Mouse (Mus musculus) heart, adult 2 months (tissue): ENCODE data around the gene Sap18.

Source experiments
- CTCF ChIP-seq: fragments of 200-600 bp; IDR thresholded peaks from 2 replicates; pipeline ENCODE4 v1.8.1; 2022; ENCODE audit warnings: antibody characterized with exemption, mild to moderate bottlenecking, moderate library complexity
- POLR2A ChIP-seq: fragments of 200-500 bp; IDR thresholded peaks from 2 replicates; pipeline ENCODE4 v1.6.1; 2011; ENCODE audit warnings: mild to moderate bottlenecking, low read depth, low read length, control low read depth; ENCODE audit not compliant: insufficient read depth

DNA sequence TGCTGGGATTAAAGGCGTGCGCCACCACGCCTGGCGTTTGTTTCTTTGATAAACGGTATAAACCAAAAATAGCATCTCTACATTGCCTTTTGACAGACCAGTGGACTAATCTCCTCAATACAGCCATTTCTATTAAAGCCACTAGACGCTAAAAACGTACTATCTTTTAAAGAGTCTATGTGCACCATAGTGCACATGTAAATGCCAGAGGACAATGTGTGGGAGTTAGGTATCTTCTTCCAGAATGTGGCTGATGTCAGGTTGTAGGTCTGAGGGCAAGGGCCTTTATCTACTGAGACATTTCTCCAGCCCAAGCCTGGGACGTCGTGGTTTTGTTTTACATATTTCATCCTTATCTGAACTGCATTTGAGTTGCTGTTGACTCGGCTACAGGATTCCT, 37.2 kb downstream of the Sap18 start:
- no peak for TF ChIP-seq POLR2A
- TF ChIP-seq CTCF = no peak
